In the genomic region with DNA sequence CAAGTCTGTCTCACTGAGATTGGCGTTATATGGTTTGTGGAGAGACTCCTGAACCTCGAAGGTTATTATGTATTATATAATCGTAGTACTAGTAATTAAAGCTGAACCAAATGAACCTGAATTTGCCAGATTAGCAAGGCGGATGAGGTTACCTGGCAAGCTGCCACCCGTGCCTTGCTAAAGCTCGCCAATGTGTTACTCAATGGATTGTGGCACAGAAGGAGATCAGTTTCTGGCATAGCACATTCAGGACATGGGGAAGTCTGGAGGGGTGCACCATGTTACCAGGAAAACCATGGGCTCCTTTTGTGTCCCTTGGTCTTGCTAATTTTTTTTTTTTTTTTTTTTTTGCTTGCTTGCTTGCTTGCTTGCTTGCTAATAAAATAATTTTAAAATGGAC, we compare ENCODE assay signal across 10 mouse cellular contexts. TPM values are rescaled to one million over a fixed set of nuclear protein-coding genes. Genes with fewer than 3 reads are reported as not detected.
DNase-seq lines count a peak whose midpoint lies in the region; ATAC-seq and TF ChIP-seq lines count a peak whose summit lies in the region.
"Had no signal": no experiment of that assay in that cellular context is flagged by ENCODE, and none has a peak within 500 bp of the region (broad histone marks: within the 10 kb centered on the region; RNA-seq: fewer than 3 reads in every experiment).

No protein-coding gene starts in this region.

- 0 out of 2 replicates have a peak overlapping the region, but pooled peaks have one; percentile 49 for H3K27ac ChIP-seq in cortical plate, adult 2 months (ENCODE audit: insufficient read depth, low read length)
- H3K27ac ChIP-seq in hindbrain, postnatal 0 days: no peak overlapping the region
- no peak overlapping the region for H3K27ac ChIP-seq in midbrain, embryonic 15.5 days

- TF ChIP-seq CTCF in cortical plate, adult 2 months (IDR thresholded peaks at IDR 0.05; ENCODE audit: extremely low read depth, insufficient read depth, low read length): no peak
- no peak for TF ChIP-seq CTCF in hindbrain, postnatal 0 days (IDR thresholded peaks at IDR 0.05; ENCODE audit: low read depth)

- 58% methylated on average over 6 of the region's 6 CpGs for WGBS in hindbrain, postnatal 0 days
- WGBS in midbrain, embryonic 15.5 days: 77% methylated on average over 6 of the region's 6 CpGs

- no peaks in the 10 kb centered on the region for H3K36me3 ChIP-seq in hindbrain, postnatal 0 days (ENCODE audit: insufficient read depth, low read length)
- H3K36me3 ChIP-seq in midbrain, embryonic 15.5 days (replicated peaks): no peaks in the 10 kb centered on the region

- intact Hi-C loops in left cerebral cortex, postnatal 25 days (cut with DNase I): no loop called here

- no peaks in the 10 kb centered on the region for H3K9me3 ChIP-seq in hindbrain, postnatal 0 days (ENCODE audit: low read length)
- H3K9me3 ChIP-seq in midbrain, embryonic 15.5 days: no peaks in the 10 kb centered on the region

- DNase-seq in layer of hippocampus, adult 11-12 months (ENCODE audit: low spot score): peak; percentile 29
- no peak for DNase-seq in layer of hippocampus, adult 8-10 months (ENCODE audit: low spot score in 2 of 2)
- peak; percentile 45 for DNase-seq in hindbrain, postnatal 0 days (ENCODE audit: low spot score)
- no peak for DNase-seq in spleen, postnatal 14 days (ENCODE audit: low spot score in 2 of 2)
- DNase-seq in spleen, adult 18-20 months: no peak
- no peak for DNase-seq in left cerebral cortex, postnatal 25 days (ENCODE audit: low spot score in 2 of 2)

- no peak for TF ChIP-seq POLR2A in cortical plate, adult 2 months (IDR thresholded peaks at IDR 0.05; ENCODE audit: extremely low read depth, insufficient read depth, low read length)

- ATAC-seq in hindbrain, postnatal 0 days: no peak
- no peak for ATAC-seq in midbrain, embryonic 15.5 days (replicated peaks)

- peak overlapping the region; percentile 59 for H3K4me2 ChIP-seq in hindbrain, postnatal 0 days (ENCODE audit: low read depth, low read length)
- peak overlapping the region; percentile 54 for H3K4me2 ChIP-seq in midbrain, embryonic 15.5 days

- H3K9ac ChIP-seq in hindbrain, postnatal 0 days (replicated peaks; ENCODE audit: low read length): no peak overlapping the region
- no peak overlapping the region for H3K9ac ChIP-seq in midbrain, embryonic 15.5 days

- H3K27me3 ChIP-seq in hindbrain, postnatal 0 days (ENCODE audit: insufficient read depth, low read length): no peaks in the 10 kb centered on the region
- no peaks in the 10 kb centered on the region for H3K27me3 ChIP-seq in midbrain, embryonic 15.5 days (replicated peaks)

- H3K4me1 ChIP-seq in cortical plate, adult 2 months (ENCODE audit: control insufficient read depth, insufficient read depth, low read length): 0 out of 2 replicates have a peak, but pooled peaks cover 1% of the 10 kb centered on the region
- no peaks in the 10 kb centered on the region for H3K4me1 ChIP-seq in hindbrain, postnatal 0 days (ENCODE audit: insufficient read depth, low read length)
- H3K4me1 ChIP-seq in midbrain, embryonic 15.5 days: peaks cover 13% of the 10 kb centered on the region

- H3K4me3 ChIP-seq in cortical plate, adult 2 months (ENCODE audit: insufficient read depth, low read length): 0 out of 2 replicates have a peak overlapping the region, but pooled peaks have one; percentile 6
- no peak overlapping the region for H3K4me3 ChIP-seq in hindbrain, postnatal 0 days (ENCODE audit: low read length)
- no peak overlapping the region for H3K4me3 ChIP-seq in midbrain, embryonic 15.5 days

RNA-seq across cellular contexts. Expression of gene Tescl, which starts 8.5 kb away (rescaled TPM):
- not detected for total RNA-seq in layer of hippocampus, adult 8-10 months (2022)
- 0.29 TPM in 1 of 2 replicates, not detected in the other for polyA plus RNA-seq in cortical plate, adult 2 months (2012; rRNA removed)
- not detected in 2 replicates for total RNA-seq in hindbrain, postnatal 0 days (2014; rRNA removed)
- polyA plus RNA-seq in hindbrain, postnatal 0 days (2015; fragmentation: Nextera tagmentation; extraction: Ambion mirVana): 0.46 TPM in 1 of 2 replicates, not detected in the other
- 0.48 TPM in 1 of 2 replicates, not detected in the other for polyA plus RNA-seq in midbrain, embryonic 15.5 days (2015; fragmentation: Nextera tagmentation; extraction: Ambion mirVana)
- total RNA-seq in left cerebral cortex, postnatal 25 days (2021): not detected
- polyA plus RNA-seq: liver, embryonic 11.5 days had no signal

RNA-seq across cellular contexts. Expression of gene Zfp94, which starts 8.7 kb away (rescaled TPM):
- 10 to 100 TPM; 14.4 to 18.3 (median 15.6) TPM for total RNA-seq in layer of hippocampus, adult 8-10 months (2022)
- 20.2 and 22.4 TPM in 2 replicates for polyA plus RNA-seq in cortical plate, adult 2 months (2012; rRNA removed)
- 9.6 and 12.0 TPM in 2 replicates for total RNA-seq in hindbrain, postnatal 0 days (2014; rRNA removed)
- 17.3 and 21.6 TPM in 2 replicates for polyA plus RNA-seq in hindbrain, postnatal 0 days (2015; fragmentation: Nextera tagmentation; extraction: Ambion mirVana)
- 23.6 and 24.5 TPM in 2 replicates for polyA plus RNA-seq in midbrain, embryonic 15.5 days (2015; fragmentation: Nextera tagmentation; extraction: Ambion mirVana)
- 10 to 100 TPM; 13.2 to 16.9 TPM for total RNA-seq in left cerebral cortex, postnatal 25 days (2021)

RNA-seq across cellular contexts. Expression of gene Lypd5, which starts 23.8 kb away (rescaled TPM):
- total RNA-seq in layer of hippocampus, adult 8-10 months (2022): not detected
- not detected in 2 replicates for polyA plus RNA-seq in cortical plate, adult 2 months (2012; rRNA removed)
- total RNA-seq in hindbrain, postnatal 0 days (2014; rRNA removed): not detected in 2 replicates
- 0.13 TPM in 1 of 2 replicates, not detected in the other for polyA plus RNA-seq in hindbrain, postnatal 0 days (2015; fragmentation: Nextera tagmentation; extraction: Ambion mirVana)
- polyA plus RNA-seq in midbrain, embryonic 15.5 days (2015; fragmentation: Nextera tagmentation; extraction: Ambion mirVana): not detected in 2 replicates
- total RNA-seq in left cerebral cortex, postnatal 25 days (2021): not detected
- polyA plus RNA-seq: liver, embryonic 11.5 days; spleen, adult 2 months had no signal

RNA-seq across cellular contexts. Expression of gene Zfp61, which starts 24.2 kb away (rescaled TPM):
- 10 to 100 TPM; 19.3 to 30.5 (median 24.7) TPM for total RNA-seq in layer of hippocampus, adult 8-10 months (2022)
- 22.9 and 27.6 TPM in 2 replicates for polyA plus RNA-seq in cortical plate, adult 2 months (2012; rRNA removed)
- total RNA-seq in hindbrain, postnatal 0 days (2014; rRNA removed): 20.1 and 23.5 TPM in 2 replicates
- 26.1 and 31.6 TPM in 2 replicates for polyA plus RNA-seq in hindbrain, postnatal 0 days (2015; fragmentation: Nextera tagmentation; extraction: Ambion mirVana)
- 47.2 and 48.6 TPM in 2 replicates for polyA plus RNA-seq in midbrain, embryonic 15.5 days (2015; fragmentation: Nextera tagmentation; extraction: Ambion mirVana)
- 10 to 100 TPM; 19.3 to 20.8 TPM for total RNA-seq in left cerebral cortex, postnatal 25 days (2021)

RNA-seq across cellular contexts. Expression of gene Kcnn4, which starts 44.9 kb away (rescaled TPM):
- total RNA-seq in layer of hippocampus, adult 8-10 months (2022): 1 to 10 TPM in 1 of 4 experiments, under 1 TPM in 2, not detected in 1; 0.27 to 1.2 (median 0.90) TPM
- polyA plus RNA-seq in cortical plate, adult 2 months (2012; rRNA removed): 0.47 and 0.77 TPM in 2 replicates
- total RNA-seq in hindbrain, postnatal 0 days (2014; rRNA removed): 1.1 and 3.9 TPM in 2 replicates
- polyA plus RNA-seq in hindbrain, postnatal 0 days (2015; fragmentation: Nextera tagmentation; extraction: Ambion mirVana): 1.2 and 1.9 TPM in 2 replicates
- polyA plus RNA-seq in midbrain, embryonic 15.5 days (2015; fragmentation: Nextera tagmentation; extraction: Ambion mirVana): 0.92 and 1.1 TPM in 2 replicates
- total RNA-seq in left cerebral cortex, postnatal 25 days (2021): under 1 TPM in 1 of 2 experiments, not detected in 1; 0.50 TPM

Comparison
In these comparisons a context has a peak if more than half of its experiments do, and no peak if none do; other contexts are left out.
1. DNase-seq: peak in layer of hippocampus, adult 11-12 months (single experiment) and hindbrain, postnatal 0 days (single experiment); none in layer of hippocampus, adult 8-10 months (0 of 2), spleen, postnatal 14 days (0 of 2), spleen, adult 18-20 months (0 of 2) and left cerebral cortex, postnatal 25 days (0 of 2).